Mouse (Mus musculus) stomach, embryonic 14.5 days (tissue): Measurements from ENCODE around the gene Stxbp1. TPM values are rescaled to one million over a fixed set of nuclear protein-coding genes. Genes with fewer than 3 reads are reported as not detected.

ENCODE experiments used
- ATAC-seq: fragments of 200-750 bp; cut with Nextera tagmentation; 2 replicates; pipeline ENCODE4 v1.8.0; 2017; ENCODE audit warnings: low read depth, moderate TSS enrichment; ENCODE audit not compliant: insufficient number of reproducible peaks, insufficient read depth, low FRiP score
- H3K27ac ChIP-seq: fragments of 300-500 bp; sonication (generic); 2 replicates; pipeline ENCODE4 v1.5.1; 2014; ENCODE audit warnings: mild to moderate bottlenecking, low read length, moderate library complexity, mixed read lengths
- H3K27me3 ChIP-seq: fragments of 300-500 bp; sonication (generic); 2 replicates; pipeline ENCODE4 v1.6.1; 2014; ENCODE audit warnings: low read length, control low read depth, mixed read lengths; ENCODE audit not compliant: control insufficient read depth, insufficient read depth
- H3K36me3 ChIP-seq: fragments of 300-500 bp; sonication (generic); 2 replicates; pipeline ENCODE4 v1.6.1; 2014; ENCODE audit warnings: mild to moderate bottlenecking, control low read depth, low read length, moderate library complexity, mixed read lengths; ENCODE audit not compliant: control insufficient read depth, insufficient read depth
- H3K4me1 ChIP-seq: fragments of 300-500 bp; sonication (generic); 2 replicates; pipeline ENCODE4 v1.6.1; 2014; ENCODE audit warnings: low read length, control low read depth, mixed read lengths; ENCODE audit not compliant: control insufficient read depth, insufficient read depth
- H3K4me2 ChIP-seq: fragments of 300-500 bp; sonication (generic); replicated peaks from 2 replicates; pipeline ENCODE4 v1.6.1; 2014; ENCODE audit warnings: low read depth, low read length, control low read depth
- H3K4me3 ChIP-seq: fragments of 300-500 bp; sonication (generic); 2 replicates; pipeline ENCODE4 v1.5.1; 2014; ENCODE audit warnings: low read depth, low read length, control low read depth
- H3K9ac ChIP-seq: fragments of 300-500 bp; sonication (generic); replicated peaks from 2 replicates; pipeline ENCODE4 v1.6.1; 2014; ENCODE audit warnings: low read depth, mild to moderate bottlenecking, control low read depth, low read length, moderate library complexity, mixed read lengths
- H3K9me3 ChIP-seq: fragments of 300-500 bp; sonication (generic); 2 replicates; pipeline ENCODE4 v1.6.1; 2016; ENCODE audit warnings: low read depth, low read length, control low read depth; ENCODE audit not compliant: control insufficient read depth
- WGBS: fragments of 180-500 bp; shearing (Covaris S2); extraction: QIAGEN DNeasy Blood & Tissue Kit; methylation state at CpG from one replicate; pipeline ENCODE4 v1.1.7; 2014; 5-methylcytosine and 5-hydroxymethylcytosine counted together
- polyA plus RNA-seq: library from polyadenylated mRNA; unstranded; fragments of >200 nt; fragmentation: Nextera tagmentation; extraction: Ambion mirVana; gene quantifications from 2 replicates; pipeline ENCODE4 v1.2.1, GENCODE M21; 2014

The Stxbp1 gene
- polyA plus RNA-seq, 1 experiment from 2014 or later, result 23.5 TPM

DNA sequence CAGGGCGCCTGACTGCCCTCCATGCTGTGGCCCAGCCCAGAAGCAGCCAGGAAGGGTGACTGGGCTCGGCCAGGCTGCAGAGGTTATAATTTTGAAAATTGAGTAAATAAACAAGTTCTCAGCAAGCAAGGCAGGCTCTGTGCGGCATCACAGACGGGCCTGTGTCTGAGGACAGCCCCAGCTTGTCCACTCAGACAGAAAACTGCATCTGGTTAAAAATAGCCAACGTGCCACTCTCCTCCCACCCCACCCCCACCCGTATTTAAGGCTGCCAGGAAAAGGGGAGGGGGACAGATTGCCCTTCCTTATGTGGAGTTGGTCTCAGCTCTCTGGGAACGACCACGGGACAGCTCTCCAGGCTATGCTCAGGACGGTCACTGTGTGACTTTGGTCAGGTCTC lies 41.0 kb upstream of the Stxbp1 start:
- H3K27me3 ChIP-seq, result no peaks in the 10 kb centered on the region
- peaks cover 42% of the 10 kb centered on the region for H3K4me1 ChIP-seq
- no peaks in the 10 kb centered on the region for H3K9me3 ChIP-seq
- no peak overlapping the region; the same call in 1 of the 2 replicates for H3K9ac ChIP-seq
- H3K27ac ChIP-seq, result peak overlapping the region; percentile 83
- peak; percentile 16; the same call in 1 of the 2 replicates for ATAC-seq
- H3K36me3 ChIP-seq, result no peaks in the 10 kb centered on the region; the same call in 1 of the 2 replicates
- H3K4me2 ChIP-seq, result 0 out of 2 replicates have a peak overlapping the region, but pooled peaks have one; percentile 7
- H3K4me3 ChIP-seq, result no peak overlapping the region
- WGBS, result 14% methylated on average over 9 of the region's 9 CpGs

DNA sequence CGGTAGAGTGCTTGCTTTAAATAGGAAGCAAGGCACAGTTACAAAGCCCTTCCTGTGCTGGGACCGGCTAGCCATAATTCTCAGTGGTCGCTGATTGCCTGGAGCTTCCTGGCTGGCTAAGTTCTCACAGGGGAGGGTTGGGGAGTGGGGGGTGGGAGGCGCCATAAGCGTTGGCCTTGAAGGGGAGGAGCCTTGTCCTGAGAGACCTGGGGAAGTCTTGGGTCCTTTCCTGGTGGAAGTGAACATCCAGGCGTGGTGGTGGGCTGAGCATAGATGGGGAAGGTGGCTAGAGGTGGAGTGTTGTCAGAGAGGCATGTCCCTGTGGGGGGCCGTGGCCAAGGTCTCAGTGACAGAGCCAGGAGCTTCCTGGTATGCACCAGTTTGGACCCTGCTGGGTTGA lies 37.7 kb upstream of the Stxbp1 start:
- Histone ChIP-seq H3K4me1 (peaks cover 66% of the 10 kb centered on the region), H3K27ac (peak overlapping the region; percentile 48; the same call in 1 of the 2 replicates), H3K4me3 (no peak overlapping the region), H3K9ac (no peak overlapping the region), H3K36me3 (no peaks in the 10 kb centered on the region; the same call in 1 of the 2 replicates), H3K9me3 (no peaks in the 10 kb centered on the region), H3K27me3 (no peaks in the 10 kb centered on the region), H3K4me2 (no peak overlapping the region)
- ATAC-seq, result no peak
- 19% methylated on average over 7 of the region's 7 CpGs for WGBS

DNA sequence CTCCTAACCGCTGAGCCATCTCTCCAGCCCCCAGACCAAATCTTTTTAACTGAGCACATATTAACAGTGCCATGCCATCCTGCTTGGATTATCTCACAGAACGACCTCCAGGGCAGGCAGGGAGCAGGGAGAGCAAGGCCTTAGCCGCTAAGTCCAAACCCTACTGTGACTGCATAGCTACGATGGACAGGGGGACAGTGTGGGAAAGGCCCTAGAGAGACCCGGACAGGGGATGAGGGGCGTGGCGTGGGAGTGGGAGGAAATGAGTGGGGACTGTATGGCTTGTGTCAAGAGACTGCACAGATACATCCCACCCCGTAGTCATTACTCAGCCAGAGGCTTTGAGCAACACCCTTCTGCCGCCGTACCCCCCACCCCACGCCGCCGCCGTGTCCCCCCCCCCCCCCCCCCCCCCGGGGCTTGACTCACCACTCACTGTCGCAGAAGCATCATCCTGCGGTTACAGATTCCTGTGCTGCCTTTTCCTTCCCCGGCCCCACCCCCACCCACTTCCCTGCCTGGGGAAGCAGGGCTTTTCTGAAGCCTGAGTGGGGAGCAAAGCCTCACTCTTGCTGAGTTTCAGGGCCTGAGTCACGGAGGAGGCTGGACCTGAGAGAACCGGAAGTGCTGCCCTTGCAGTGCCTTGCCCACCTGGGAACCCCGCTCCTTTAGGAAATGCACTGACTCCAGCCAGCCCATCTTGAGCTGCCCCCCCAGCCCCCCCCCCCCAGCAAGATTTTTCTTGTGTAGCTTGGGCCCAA lies 35.4 kb upstream of the Stxbp1 start:
- WGBS, result 30% methylated on average over 13 of the region's 21 CpGs
- no peak overlapping the region for H3K9ac ChIP-seq

DNA sequence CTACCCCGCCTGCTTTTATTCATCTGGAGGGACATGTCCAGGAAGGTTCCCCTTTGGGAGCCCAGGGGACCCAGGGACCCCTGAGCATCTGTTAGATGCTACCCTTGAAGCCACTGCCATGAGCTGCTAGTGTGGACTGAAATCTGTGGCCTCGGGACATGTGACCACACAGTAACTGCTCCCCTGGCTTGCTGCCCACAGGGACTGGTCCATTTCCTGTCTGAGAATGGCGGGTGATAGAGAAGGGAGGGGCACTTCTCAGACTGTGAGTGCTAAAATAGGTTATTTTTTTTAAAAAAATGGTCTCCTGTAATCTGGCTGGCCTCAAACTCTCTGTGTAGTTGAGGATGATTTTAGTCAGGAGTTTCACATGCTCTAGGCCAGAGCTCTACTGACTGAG lies 34.7 kb upstream of the Stxbp1 start:
- H3K9ac ChIP-seq, result 0 out of 2 replicates have a peak overlapping the region, but pooled peaks have one; percentile 25
- H3K4me2 ChIP-seq, result peak overlapping the region; percentile 25
- no peaks in the 10 kb centered on the region; the same call in 1 of the 2 replicates for H3K36me3 ChIP-seq
- H3K27me3 ChIP-seq, result no peaks in the 10 kb centered on the region
- H3K4me1 ChIP-seq, result peaks cover 74% of the 10 kb centered on the region
- no peak overlapping the region for H3K4me3 ChIP-seq
- H3K9me3 ChIP-seq, result no peaks in the 10 kb centered on the region
- WGBS, result 20% methylated on average over 3 of the region's 3 CpGs
- ATAC-seq, result peak; percentile 35; the same call in 1 of the 2 replicates
- peak overlapping the region; percentile 87 for H3K27ac ChIP-seq

More for the DNA sequence above, 35.4 kb upstream of the Stxbp1 start:
- peaks cover 68% of the 10 kb centered on the region for H3K4me1 ChIP-seq
- no peak overlapping the region; the same call in 1 of the 2 replicates for H3K4me2 ChIP-seq
- no peaks in the 10 kb centered on the region for H3K9me3 ChIP-seq
- H3K27ac ChIP-seq, result peak overlapping the region; percentile 87
- no peaks in the 10 kb centered on the region for H3K27me3 ChIP-seq
- ATAC-seq, result peak; percentile 44
- no peaks in the 10 kb centered on the region; the same call in 1 of the 2 replicates for H3K36me3 ChIP-seq
- no peak overlapping the region for H3K4me3 ChIP-seq

DNA sequence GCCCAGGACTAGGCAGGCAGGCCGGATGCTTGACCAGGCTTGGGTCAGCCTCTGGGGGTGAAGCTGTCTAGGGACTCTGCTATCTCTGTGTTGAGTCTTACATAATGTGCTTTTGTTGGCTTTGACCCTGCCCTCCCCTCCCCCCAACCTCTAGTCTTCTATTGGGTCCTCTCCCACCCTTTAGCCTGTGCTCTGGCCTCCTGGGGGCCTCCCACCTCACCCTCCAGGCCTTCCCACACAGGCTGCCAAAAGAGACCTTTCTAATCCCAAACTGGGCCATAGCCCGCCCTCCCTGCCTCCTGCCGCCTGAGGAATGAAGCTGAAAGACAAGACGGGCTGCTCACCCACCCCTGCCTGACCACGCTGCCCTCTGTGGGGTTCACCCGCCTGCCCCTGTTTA lies 34.0 kb upstream of the Stxbp1 start:
- H3K4me3 ChIP-seq, result no peak overlapping the region
- ATAC-seq, result no peak
- H3K9ac ChIP-seq, result no peak overlapping the region
- H3K9me3 ChIP-seq, result no peaks in the 10 kb centered on the region
- peak overlapping the region; percentile 25 for H3K4me2 ChIP-seq
- no peaks in the 10 kb centered on the region for H3K27me3 ChIP-seq
- 39% methylated on average over 6 of the region's 6 CpGs for WGBS
- peaks cover 74% of the 10 kb centered on the region for H3K4me1 ChIP-seq
- no peaks in the 10 kb centered on the region; the same call in 1 of the 2 replicates for H3K36me3 ChIP-seq
- H3K27ac ChIP-seq, result peak overlapping the region; percentile 87

DNA sequence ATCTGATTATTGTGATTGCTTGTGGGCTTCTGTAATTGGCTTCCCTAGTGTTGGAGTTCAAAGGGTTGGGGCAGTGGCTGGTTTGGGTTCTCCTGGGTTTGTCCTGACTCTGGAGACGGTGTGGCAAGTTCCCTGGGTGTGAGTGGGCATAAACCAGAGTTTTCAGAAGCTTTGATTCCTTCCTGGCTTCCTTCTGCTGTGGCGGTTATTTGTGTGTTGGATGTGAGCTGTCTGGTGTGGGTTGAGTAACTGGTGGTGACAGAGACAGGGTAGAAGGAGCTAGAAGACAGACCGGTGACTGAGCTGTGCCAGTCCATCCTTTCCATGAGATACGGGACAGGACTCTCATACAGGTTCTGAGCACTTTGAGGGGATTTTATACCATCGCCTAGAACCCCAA lies 32.5 kb upstream of the Stxbp1 start:
- H3K27me3 ChIP-seq, result no peaks in the 10 kb centered on the region
- no peaks in the 10 kb centered on the region for H3K9me3 ChIP-seq
- 0 out of 2 replicates have a peak overlapping the region, but pooled peaks have one; percentile 72 for H3K27ac ChIP-seq
- H3K36me3 ChIP-seq, result no peaks in the 10 kb centered on the region
- no peak overlapping the region; the same call in 1 of the 2 replicates for H3K4me3 ChIP-seq
- H3K4me1 ChIP-seq, result peaks cover 73% of the 10 kb centered on the region
- WGBS, result 78% methylated on average over 5 of the region's 5 CpGs
- H3K4me2 ChIP-seq, result peak overlapping the region; percentile 89; the same call in 1 of the 2 replicates
- no peak for ATAC-seq
- no peak overlapping the region for H3K9ac ChIP-seq

DNA sequence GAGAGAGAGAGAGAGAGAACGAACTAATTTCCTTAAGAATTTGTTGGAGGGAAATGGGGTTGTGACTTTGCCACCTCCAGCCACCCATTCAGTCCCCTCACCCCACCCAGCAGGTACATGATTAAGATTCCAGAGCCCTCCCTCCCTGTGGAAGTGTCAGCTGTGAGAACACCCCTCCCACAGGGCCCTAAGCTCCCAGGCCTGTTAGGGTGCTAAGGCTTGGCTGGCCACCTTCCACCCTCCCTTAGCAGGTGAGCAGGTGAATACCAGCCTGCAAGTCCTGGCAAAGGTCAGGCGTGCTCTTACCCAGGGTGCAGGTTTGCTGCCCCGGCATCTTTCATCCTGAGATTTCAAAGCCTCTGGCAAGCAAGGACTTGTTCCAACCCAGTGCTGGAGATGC lies 31.4 kb upstream of the Stxbp1 start:
- Histone ChIP-seq H3K4me3 (peak overlapping the region; percentile 78), H3K27me3 (no peaks in the 10 kb centered on the region), H3K36me3 (no peaks in the 10 kb centered on the region), H3K9ac (no peak overlapping the region), H3K4me1 (peaks cover 64% of the 10 kb centered on the region), H3K4me2 (peak overlapping the region; percentile 89), H3K27ac (peak overlapping the region; percentile 66; the same call in 1 of the 2 replicates), H3K9me3 (no peaks in the 10 kb centered on the region)
- WGBS, result 59% methylated on average over 3 of the region's 3 CpGs
- ATAC-seq, result no peak

DNA sequence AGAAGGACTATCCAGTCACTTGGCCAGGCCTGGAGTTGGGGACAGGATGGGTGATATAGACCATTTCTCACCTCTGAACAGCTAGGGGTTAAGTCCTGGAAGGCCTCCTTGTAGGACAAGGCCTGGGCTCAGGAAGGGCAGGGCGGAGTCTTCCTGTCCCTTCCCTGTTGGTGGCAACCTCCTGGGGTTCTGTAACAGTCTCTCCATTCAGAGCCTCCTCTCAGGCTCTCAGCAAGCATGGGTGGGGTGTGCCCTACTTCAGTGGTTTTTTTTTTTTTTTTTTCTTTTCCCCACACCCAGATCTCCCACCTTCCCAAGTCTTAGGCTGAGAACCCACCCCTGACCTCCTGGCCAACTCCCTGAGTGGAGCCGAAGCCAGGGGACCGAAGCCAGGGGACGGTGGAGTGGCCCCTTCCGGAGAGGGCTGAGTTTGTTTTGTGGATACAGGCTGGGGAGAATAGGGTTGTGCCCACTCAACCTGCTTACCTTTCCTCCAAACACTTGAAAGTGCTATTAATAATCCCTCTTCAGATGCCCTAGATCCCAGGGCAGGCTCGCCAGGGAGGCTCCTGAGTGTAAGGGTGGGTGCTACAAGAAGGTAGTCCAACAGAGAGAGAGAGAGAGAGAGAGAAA lies 30.8 kb upstream of the Stxbp1 start:
- Histone ChIP-seq H3K4me1 (peaks cover 62% of the 10 kb centered on the region), H3K4me2 (peak overlapping the region; percentile 89), H3K9ac (peak overlapping the region; percentile 83), H3K4me3 (peak overlapping the region; percentile 78), H3K36me3 (no peaks in the 10 kb centered on the region), H3K9me3 (no peaks in the 10 kb centered on the region), H3K27me3 (no peaks in the 10 kb centered on the region), H3K27ac (peak overlapping the region; percentile 66; the same call in 1 of the 2 replicates)
- 40% methylated on average over 6 of the region's 6 CpGs for WGBS
- no peak for ATAC-seq
